Mouse (Mus musculus) lung, adult 2 months (tissue): ENCODE results near the gene Fstl4. TPM values are rescaled to one million over a fixed set of nuclear protein-coding genes. Genes with fewer than 3 reads are reported as not detected.

Experiments
- DNase-seq: peaks from one replicate; pipeline ENCODE4 v3.0.0; 2022
- H3K4me1 ChIP-seq: fragments of 200-500 bp; 2 replicates; pipeline ENCODE4 v1.6.1; 2011; ENCODE audit warnings: low read length; ENCODE audit not compliant: control insufficient read depth, insufficient read depth
- H3K4me3 ChIP-seq: fragments of 200-500 bp; replicated peaks from 2 replicates; pipeline ENCODE3; 2011; ENCODE audit warnings: low read depth, mild to moderate bottlenecking, control low read depth, low read length; ENCODE audit errors: extremely low read depth
- CTCF ChIP-seq: fragments of 200-500 bp; IDR thresholded peaks from 2 replicates; pipeline ENCODE4 v1.5.1; 2011; ENCODE audit warnings: mild to moderate bottlenecking, low read length, control low read depth; ENCODE audit not compliant: insufficient read depth
- POLR2A ChIP-seq: fragments of 200-500 bp; IDR thresholded peaks from 2 replicates; pipeline ENCODE4 v1.6.1; 2011; ENCODE audit warnings: low read depth, mild to moderate bottlenecking, control low read depth, low read length, borderline replicate concordance; ENCODE audit errors: extremely low read depth
- WGBS: fragments of 180-500 bp; shearing (Covaris S2); methylation state at CpG from one replicate; pipeline ENCODE4 v1.1.7; 2018; 5-methylcytosine and 5-hydroxymethylcytosine counted together
- polyA plus RNA-seq: library from polyadenylated mRNA; depleted of rRNA; stranded (reverse); fragments of >200 nt; gene quantifications from 2 replicates; pipeline ENCODE4 v1.2.3, GENCODE M21; 2012

Fstl4 gene
- polyA plus RNA-seq, 1 experiment: 0.56 TPM

DNA sequence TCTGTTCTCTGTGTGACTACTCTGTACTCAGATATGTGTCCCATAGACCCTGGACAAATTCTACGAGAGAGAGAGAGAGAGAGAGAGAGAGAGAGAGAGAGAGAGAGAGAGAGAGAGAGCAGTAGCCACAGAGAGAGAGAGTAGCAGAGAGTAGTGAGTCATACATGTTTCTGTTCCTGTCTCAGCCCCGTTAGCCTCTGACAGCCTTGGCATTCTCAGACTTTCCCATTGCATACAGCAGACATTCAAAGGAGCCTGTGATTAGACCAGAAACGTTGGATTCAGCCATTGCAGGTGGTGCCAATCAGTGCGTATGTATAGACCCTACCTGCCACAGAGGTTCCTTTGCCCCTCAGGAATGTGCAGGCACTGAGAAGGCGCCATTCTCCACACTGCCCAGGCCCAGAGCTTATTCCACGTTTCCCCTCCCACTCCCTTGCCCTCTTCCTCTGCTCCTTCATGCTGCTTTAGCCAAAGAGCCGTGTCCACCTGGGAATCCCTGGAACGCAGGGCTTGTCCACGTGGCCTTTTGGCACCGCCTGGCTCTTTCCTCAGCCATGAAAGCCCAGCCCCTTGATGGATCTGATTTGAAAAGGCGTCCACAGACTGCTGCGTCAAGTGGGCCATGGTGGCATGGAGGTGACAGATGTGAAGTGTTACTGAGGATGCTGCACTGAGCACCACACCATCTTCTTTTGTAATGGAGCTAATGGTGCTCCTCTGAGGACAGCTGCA lies 175.1 kb downstream of the Fstl4 start:
- no peaks in the 10 kb centered on the region for H3K4me1 ChIP-seq
- WGBS: 59% methylated on average over 12 of the region's 12 CpGs
- no peak for TF ChIP-seq POLR2A
- no peak for TF ChIP-seq CTCF
- no peak for DNase-seq
- H3K4me3 ChIP-seq: no peak overlapping the region

DNA sequence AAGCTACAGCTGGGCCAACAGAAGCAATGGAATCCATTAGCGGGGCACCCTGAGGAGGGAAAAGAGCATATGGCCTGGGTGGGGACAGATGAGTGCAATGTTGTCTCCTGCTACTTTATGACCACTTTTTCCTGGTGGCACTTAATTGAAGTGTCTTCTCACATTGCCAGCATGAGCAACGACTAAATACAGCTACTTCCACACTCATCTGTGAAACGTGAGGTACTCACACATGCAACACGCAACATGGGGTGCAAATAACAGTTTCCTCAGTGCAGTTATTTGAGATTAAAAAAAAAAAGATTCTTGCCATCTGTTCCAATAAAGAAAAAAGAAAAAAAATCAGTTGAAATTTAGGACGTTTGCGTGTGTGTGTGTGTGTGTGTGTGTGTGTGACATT lies 178.5 kb downstream of the Fstl4 start:
- TF ChIP-seq POLR2A (no peak), CTCF (no peak)

DNA sequence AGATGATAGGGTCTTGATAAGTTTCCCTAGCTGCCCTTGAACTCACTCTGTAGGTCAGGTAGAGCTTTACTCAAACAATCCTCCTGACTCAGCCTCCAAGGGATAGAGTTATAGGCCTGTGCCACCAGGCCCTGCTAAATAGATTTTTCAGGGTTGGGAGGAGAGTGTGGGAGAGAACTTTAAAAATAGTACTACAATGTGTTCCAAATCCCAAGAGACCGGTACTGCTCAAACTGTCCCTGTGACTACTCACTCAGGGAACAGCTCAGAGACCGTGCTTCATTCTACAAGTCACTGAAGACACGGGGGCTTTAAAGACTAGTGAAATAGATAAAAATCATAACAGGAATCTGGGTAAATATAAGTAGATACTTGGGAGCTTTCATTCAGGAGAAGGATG lies 190.6 kb downstream of the Fstl4 start:
- no peaks in the 10 kb centered on the region for H3K4me1 ChIP-seq
- no peak for DNase-seq
- no peak overlapping the region for H3K4me3 ChIP-seq
- WGBS: 83% methylated on average over 3 of the region's 3 CpGs
- TF ChIP-seq CTCF: no peak
- TF ChIP-seq POLR2A: no peak

More for the DNA sequence above, 178.5 kb downstream of the Fstl4 start:
- H3K4me3 ChIP-seq: no peak overlapping the region
- H3K4me1 ChIP-seq: no peaks in the 10 kb centered on the region
- no peak for DNase-seq
- WGBS: 80% methylated on average over 6 of the region's 6 CpGs

DNA sequence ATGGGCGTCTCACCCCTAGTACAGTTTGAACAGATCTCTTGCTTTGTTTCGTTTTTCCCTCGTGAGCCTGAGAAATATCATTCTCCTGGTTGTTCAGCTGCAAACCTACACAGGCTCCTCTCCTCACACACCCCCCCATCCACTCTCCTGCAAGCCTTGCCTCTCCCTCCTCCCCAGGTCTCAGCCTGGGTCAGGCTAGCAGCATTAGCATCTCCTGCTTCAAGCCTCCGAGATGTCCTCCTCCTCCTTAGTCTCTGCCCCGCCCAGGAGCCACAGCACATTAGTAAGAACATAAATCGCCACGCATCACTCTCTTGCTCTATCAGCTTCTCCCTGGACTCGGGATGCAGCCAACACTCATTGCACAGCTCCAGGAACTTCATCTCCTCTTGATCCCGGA lies 204.4 kb downstream of the Fstl4 start:
- no peak for DNase-seq
- H3K4me3 ChIP-seq: no peak overlapping the region
- TF ChIP-seq CTCF (no peak), POLR2A (no peak)
- whole genome bisulfite sequencing: 73% methylated on average over 9 of the region's 9 CpGs
- no peaks in the 10 kb centered on the region for H3K4me1 ChIP-seq

DNA sequence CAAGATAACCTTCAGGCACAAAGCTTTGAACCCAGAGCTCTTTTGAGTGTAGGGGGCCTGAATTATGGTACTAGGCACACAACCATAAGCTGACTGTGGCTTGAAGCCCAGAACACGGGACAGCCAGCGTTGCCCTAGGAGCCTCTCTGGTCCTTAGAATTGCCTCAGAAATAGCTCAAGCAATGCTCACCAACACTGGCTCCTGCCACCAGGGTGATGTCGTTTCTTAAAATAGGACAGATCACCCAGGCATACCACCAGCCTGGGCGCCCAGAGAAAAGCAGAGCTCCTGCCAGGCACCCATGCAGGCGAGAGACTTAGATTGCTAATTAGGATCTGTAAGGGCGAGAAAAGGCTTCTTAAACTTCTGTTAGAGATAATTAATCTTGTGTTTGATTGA lies 206.0 kb downstream of the Fstl4 start:
- WGBS: 74% methylated on average over 6 of the region's 6 CpGs
- TF ChIP-seq POLR2A (no peak), CTCF (no peak)
- no peaks in the 10 kb centered on the region for H3K4me1 ChIP-seq
- no peak overlapping the region for H3K4me3 ChIP-seq
- no peak for DNase-seq

DNA sequence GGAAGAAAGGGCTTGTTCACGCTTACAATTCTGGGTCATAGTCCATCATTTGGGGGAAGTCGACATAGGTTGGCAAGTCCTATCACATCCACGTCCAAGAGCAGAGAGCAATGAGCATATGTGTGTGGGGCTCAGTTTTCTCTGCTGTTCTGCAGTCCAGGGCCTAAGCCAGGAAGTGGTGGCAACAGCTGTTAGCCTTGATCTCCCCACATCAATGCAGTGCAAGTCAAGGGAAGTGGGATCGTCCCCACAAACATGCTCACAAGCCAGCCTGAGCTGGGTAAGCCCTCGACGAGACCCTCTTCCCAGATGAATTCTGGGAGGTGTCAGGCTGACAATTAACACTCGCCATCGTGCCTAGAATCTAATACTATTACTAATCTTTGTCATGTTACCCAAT lies 222.6 kb downstream of the Fstl4 start:
- H3K4me1 ChIP-seq: no peaks in the 10 kb centered on the region
- no peak for TF ChIP-seq POLR2A
- no peak for TF ChIP-seq CTCF
- DNase-seq: no peak
- H3K4me3 ChIP-seq: no peak overlapping the region
- 66% methylated on average over 8 of the region's 8 CpGs for WGBS

DNA sequence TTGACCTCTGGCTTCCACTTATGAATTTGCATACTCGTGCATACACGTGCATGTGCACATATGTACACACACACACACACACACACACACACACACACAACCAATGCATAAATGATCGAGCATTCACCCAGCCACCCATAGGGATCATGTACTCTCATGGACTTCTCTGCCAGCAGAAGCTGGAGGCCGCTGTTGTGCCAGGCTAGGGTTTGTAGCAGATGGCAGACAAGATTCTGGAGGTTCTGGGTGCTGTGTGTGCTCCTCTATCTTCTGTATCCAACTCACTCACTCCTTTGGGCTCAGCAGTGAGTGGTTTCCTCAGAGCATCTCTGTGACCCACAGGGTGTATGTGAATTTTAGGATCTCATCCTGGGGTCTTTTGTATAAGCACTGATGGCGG lies 230.3 kb downstream of the Fstl4 start:
- Histone ChIP-seq H3K4me1 (no peaks in the 10 kb centered on the region), H3K4me3 (no peak overlapping the region)
- TF ChIP-seq CTCF (no peak), POLR2A (no peak)
- WGBS: 89% methylated on average over 5 of the region's 5 CpGs
- no peak for DNase-seq

DNA sequence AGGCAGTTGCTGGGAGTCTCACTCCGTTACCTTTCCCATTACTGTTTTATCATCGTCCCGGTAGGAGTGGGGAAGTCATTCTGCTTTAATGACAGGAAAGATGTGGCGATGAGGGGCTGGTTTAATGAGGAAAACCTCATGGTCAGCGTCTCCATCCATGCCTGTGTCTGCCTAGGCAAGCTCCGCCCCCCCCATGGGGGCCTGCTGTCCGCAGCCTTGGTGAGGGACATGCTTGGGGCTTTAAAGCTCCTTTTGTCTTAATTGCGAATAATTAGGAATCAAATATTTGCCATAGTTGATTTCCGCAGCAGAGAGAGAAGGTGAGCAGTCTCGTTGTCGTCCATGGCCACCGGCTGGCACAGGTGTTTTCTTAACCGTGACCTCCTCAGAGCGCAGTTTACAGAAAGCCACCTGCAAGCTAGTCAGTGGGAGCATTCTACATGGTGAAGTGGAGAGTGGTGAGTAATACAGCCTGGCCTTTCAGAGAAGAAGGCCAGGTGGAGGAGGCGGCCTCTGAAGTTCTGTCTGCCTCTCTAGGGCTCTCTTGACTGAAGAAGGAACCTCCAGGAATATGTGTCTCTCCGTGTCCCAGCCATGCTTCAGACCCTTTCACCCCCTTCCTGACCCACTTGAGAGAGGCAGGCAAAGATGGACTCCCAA lies 232.1 kb downstream of the Fstl4 start:
- 71% methylated on average over 16 of the region's 16 CpGs for WGBS
- H3K4me1 ChIP-seq: no peaks in the 10 kb centered on the region
- no peak overlapping the region for H3K4me3 ChIP-seq
- DNase-seq: no peak
- TF ChIP-seq POLR2A (no peak), CTCF (no peak)

DNA sequence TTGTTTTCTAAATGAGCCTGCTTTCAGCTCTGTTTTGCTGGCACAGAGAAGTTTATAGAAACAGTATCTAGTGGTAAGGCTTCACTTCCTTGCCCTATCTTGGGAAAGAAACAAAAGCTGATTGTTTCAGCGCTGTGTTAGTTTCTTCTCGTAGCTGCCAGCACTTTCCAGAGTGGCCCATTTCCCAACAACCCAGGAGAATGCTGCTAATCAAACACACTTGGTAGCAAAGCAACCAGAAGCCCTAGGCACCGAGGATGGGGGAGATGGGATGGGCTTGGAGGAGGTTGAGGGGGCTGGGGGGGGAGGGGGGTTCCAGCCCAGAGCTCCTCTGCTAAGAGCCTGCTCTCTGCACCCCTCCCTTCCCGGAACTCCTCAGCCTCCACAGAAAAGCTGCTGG lies 233.0 kb downstream of the Fstl4 start:
- 27% methylated on average over 4 of the region's 4 CpGs for WGBS
- DNase-seq: no peak

DNA sequence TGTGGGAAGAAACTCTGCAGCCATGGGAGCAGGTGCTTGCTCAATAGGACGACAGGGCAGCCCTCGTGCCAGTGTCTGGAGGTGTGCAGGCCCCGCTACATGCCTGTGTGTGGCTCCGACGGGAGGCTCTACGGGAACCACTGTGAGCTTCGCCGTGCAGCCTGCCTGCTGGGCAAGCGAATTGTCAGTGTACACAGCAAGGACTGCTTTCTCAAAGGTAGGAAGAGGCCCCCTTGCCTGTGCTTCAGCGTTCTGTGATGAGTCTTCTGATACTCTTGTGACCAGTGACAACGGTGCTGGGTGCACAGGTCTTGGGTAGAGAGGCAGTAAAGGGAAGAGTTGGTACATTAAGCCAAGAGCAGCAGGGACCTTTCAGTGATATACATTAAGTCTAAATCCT lies 235.8 kb downstream of the Fstl4 start:
- DNase-seq: no peak
- TF ChIP-seq POLR2A (no peak), CTCF (no peak)
- H3K4me3 ChIP-seq: no peak overlapping the region
- 87% methylated on average over 11 of the region's 11 CpGs for WGBS
- no peaks in the 10 kb centered on the region for H3K4me1 ChIP-seq

More for the DNA sequence above, 233.0 kb downstream of the Fstl4 start:
- Histone ChIP-seq H3K4me1 (no peaks in the 10 kb centered on the region), H3K4me3 (no peak overlapping the region)
- TF ChIP-seq CTCF: no peak
- no peak for TF ChIP-seq POLR2A
